Mouse (Mus musculus) kidney, adult 8-10 months (tissue): ENCODE results near the gene Tubg2.
"Not testable (repeated sequence)": the region's sequence is repeated elsewhere in the genome, so short reads cannot be mapped to it uniquely, and the experiment has no call there.

Experiments
- DNase-seq, 2 experiments: peaks; one replicate each; pipeline ENCODE4 v3.0.0; 2022

Tubg2 gene

DNA sequence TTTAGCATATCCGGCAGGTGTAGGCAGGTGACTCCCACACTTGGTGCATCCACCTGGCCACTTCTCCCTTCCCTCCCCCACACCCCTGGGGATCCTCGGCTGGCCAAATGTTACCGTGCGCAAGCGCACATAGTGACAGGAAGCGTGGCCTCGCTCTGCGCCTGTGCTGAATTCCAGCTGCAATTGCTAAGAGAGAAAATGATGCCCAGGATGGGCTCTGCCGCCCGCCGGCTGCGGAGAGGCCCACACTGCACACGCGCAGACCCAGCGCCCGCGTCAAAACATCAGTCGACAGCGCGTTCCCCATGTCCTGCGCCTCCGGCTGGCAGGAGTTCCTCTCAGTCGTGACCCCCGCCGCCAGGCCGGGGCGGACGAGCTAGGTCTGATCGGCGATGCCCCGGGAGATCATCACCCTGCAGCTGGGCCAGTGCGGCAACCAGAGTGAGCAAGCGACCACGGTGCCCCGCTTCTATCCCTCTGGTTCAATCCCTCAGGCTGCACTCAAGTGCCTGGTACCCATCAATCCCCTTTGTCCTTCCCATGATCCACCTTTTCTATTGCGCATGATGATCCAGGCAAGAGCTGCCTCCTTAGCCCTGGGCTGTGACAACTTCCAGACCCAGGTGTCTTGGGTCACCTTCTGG is at the start of gene Tubg2:
Tubg2 (plus strand) TSS at position 180 of the 644 bp plus-strand sequence.
- no peak for DNase-seq

DNA sequence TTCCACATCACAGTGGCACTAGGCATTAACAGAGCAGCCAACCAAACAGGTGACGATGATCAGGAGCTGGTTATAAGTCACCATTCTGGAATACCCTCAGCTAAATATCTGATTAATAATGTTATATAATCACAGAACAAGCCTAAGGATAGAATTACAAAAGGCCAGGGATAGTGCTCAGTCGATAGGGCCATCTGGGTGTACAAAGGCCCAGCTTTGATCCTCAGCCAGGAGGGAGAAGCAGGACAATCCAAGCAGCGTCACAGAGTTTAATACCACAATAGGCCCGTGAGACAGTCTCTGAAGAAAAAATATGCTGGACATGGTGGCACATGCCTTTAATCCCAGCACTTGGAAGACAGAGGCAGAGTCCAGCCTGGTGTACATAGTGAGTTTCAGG is 46.4 kb upstream of the Tubg2 start:
- DNase-seq = no peak

DNA sequence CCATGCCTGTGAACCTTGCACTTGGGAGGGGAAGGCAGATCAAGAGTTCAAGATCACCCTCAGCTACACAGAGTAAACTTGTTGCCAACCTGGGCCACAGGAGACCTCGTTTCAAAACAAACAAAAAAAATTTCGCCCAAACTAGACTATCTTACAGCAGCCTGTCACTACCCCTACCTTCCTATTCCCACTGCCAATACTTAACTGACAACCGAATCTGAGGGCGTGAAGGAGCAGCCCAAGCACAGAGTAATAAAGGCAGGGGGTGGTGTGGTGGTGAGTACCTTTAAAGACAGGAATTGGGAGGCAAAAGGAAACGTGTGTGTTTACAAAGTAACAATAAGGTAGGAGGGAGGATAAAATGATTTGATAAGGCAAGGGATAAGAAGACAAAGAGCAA is 45.0 kb upstream of the Tubg2 start:
- no peak for DNase-seq

DNA sequence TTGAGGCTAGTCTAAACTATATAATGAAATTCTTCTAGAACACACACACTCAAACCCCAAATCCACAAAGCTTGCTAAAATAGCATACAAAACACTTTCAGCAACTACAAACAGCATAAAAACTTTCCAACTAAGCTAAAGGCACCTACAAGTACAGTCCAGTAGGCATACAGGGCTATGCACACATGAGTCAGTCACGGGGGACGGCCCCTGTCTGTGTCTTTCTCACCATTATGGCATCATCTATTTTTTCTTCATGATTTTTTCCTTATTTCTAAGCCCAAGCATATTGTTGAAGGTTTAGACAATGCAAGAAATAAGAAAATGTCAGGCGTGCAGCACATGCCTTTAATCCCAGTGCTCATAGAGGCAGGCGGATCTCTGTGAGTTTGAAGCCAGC is 44.5 kb upstream of the Tubg2 start:
- DNase-seq = no peak

DNA sequence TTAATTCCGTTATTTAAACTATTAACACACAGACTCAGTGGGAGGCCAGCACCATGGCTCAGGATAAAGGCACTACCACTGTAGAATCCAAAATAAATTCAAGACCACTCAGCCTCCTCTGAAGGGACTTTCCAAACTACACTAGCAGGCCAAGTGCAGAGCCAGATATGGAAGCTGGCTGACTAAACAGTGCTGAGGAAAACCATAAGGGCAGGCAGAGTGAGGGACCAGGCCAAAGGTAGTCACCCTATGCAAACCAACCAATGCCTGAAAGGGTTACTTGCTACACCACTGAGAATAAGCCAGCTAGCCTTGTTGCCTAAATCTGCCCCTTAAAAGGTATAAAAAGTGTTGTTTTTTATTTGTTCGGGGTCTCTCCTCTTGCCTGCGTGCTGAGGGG is 43.5 kb upstream of the Tubg2 start:
- no peak for DNase-seq

DNA sequence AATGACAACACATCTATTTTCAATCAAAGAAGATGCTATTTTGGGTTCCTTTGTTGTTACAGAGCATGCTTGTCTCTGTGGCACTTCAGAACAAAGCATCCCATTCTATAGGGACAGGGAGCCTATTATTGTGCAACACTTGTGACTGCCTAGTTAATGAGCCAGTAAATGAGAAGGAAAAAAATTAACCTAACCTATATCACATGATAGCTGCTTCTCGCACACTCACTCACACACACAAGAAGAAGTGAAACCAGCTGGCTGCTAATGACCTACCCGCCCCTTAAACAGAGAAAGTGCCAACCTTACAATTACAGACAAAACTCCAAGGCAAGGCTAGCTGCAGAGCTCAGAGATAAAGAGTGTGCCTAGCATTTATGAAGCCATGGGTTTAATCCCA is 40.1 kb upstream of the Tubg2 start:
- no peak for DNase-seq

DNA sequence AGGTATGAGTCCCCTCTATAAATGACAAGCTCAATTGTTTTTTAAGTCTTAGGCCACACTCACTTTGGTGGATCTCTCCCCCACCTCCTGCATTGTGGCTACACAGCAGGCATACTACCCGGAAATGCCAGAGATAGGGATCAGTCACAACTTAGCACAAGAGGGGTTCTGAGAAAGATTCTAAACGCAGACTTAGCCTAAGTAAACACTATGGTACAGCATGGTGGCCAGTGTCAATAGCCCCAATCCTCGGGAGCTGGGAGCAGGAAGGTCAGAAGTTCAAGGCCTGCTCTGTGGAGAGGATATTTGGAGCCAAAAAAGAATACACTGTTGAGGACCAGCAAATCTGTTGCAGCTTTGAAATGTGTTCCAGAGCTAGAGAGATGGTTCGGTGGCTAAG is 37.6 kb upstream of the Tubg2 start:
- no peak for DNase-seq

DNA sequence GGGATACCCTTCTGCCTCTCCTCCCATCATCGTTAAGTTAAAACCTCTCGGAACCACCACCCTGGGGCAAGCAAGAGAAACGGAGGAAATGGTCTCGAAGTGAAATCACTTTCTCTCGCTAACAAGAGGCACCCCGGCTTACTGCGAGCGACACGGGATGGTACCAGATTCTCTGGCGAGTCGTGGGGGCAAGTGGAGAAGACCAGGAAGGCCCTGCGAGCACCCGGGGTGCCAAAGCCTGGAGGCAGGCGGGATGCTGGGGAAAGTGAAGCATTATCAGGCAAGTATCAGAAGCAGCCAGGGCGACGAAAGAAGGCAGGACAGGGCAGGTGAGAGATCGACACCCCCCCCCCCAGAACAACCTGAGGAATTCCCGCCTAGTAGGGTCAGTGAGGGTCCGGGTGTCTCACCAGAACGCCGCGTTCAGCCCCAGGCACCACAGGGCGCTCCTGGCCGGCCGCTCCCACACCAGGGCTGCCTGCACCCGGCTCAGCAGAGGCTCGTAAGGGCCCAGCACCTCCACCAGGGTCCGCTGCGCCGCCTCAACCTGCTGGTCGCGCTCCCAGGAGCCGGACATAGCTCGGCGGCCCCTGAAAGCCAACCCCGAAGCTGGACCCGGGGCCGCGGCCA is 36.5 kb upstream of the Tubg2 start:
- no peak for DNase-seq

DNA sequence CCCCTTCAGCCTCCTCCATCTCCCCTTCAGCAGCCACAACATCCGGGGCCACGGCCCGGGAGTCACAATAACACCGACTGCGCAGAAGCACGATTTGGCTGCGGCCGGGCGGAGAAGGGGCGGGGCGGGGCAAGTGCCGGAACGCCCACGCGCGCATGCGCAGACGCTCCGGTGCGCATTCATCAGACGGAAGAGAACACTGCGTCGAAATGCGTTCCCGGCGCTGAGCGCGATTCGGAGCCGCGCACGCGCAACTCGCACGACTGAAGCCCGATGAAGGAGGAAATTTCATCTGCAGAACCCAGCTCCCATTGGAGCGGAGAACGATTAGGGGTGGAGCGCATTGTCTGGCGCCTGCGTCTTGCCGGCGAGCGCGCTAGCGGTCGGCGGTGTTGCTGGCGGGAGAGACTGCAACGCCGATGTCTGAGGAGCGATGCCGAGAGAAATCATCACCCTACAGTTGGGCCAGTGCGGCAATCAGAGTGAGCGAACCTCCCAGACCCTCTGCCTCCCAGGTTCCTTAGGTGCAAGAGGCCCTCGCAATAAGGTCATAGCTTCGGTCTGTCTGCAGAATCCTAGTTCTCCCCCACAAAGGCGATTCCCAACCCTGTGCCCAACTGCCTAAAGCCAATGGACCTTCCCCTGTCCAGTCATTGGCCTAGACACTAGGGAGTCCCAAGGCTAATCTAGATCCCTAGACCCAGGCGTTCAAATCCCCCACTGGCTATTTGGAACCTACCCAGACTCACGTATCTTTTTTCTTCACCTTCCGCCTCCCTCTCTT is 35.8 kb upstream of the Tubg2 start, which contains the start of the genes Retreg3 and Tubg1:
Retreg3 (minus strand) TSS at position 133 of the 784 bp plus-strand sequence.
Tubg1 (plus strand) TSS at position 178 of the 784 bp plus-strand sequence.
- DNase-seq = peak; percentile 98 to 99

DNA sequence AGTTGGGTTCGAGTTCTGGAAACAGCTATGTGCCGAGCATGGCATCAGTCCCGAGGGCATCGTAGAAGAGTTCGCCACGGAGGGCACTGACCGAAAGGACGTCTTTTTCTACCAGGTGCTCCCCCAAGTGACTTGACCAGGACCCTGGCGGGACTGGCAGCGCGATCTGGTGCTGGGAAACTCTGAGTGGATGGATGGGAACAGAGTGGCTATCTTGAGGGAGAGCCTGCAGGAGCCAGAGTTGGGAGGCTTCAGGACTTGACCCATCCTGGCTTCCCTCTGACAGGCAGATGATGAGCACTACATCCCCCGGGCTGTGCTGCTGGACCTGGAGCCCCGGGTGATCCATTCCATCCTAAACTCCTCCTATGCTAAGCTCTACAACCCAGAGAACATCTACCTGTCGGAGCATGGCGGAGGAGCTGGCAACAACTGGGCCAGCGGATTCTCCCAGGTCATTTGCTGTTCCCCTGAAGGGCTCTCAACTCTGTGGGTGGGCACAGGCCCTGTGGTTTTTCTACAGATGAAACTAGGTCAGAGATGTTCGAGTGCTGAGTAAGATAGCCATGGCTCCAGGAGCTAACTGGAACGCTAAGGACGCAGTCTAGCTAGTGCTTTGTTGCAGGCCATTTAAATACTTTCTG is 35.0 kb upstream of the Tubg2 start:
- DNase-seq = no peak

DNA sequence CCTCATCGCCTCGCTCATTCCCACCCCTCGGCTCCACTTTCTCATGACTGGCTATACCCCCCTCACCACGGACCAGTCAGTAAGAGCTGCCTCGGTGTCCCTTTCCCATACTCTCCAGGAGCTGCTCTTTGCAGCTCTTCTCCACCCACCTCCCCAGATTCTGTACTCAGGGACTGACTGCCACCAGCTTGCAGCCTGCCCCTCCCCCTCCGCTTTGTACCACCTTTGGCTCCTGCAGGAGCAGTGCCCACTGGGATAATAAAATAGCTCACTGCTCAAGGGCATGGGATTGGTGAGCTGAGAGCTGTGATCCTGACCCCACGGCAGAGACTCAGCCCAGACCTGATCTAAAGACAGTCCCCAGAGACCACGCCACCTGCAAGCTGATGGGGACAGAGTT is 31.2 kb upstream of the Tubg2 start:
- not testable (repeated sequence) for DNase-seq

DNA sequence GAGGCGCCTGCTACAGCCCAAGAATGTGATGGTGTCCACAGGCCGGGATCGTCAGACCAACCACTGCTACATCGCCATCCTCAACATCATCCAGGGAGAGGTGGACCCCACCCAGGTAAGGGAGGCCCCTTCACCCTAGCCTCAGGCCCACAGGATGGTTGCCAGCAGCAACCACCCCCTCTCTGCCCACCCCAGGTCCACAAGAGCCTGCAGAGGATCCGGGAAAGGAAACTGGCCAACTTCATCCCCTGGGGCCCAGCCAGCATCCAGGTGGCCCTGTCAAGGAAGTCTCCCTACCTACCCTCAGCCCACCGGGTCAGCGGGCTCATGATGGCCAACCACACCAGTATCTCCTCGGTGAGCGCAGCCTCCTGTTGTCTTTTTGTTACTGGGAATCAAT is 30.7 kb upstream of the Tubg2 start:
- not testable (repeated sequence) for DNase-seq

DNA sequence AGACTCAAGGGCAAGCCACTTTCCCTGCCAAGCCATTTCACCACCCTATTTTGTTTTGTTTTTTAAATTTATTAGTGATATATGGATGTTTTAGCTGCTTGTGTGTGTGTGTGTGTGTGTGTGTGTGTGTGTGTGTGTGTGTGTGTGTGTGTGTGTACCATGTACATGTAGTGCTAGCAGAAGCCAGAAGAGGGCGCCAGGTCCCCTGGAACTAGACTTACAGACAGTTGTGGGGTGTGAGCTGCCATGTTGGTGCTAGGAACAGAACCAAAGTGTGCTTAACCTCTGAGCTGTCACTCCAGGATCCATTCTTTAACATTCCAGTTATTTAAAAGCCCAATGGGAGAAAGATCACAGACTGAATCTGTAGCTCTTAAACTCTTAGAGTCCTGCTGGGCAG is 28.6 kb upstream of the Tubg2 start:
- DNase-seq = no peak

DNA sequence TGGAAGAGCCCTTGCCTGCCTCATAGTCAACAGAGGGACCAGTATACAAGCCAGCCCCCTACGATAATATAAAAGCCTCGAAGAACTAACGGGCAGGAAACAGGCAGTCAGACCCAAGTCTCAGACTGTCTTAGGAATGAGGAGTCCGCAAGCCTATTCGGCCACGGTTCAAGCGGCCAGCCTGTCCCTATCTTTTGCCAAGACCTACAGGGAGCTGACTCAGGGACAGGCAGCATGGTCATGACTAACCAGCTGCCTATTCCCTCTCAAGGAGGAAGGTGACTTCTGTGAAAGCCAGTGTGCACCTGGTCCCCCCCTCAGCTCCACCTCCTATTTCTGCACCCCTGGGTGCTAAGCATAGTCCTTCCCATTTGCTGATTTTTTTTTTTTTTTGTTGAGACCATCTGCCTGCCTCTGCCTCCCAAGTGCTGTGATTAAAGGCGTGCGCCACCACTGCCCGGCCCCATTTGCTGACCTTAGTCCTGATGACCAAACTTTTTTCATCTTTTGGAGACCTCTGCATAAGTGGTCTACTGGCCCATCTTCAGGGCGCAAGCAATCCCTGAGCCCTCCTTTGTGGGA is 26.6 kb upstream of the Tubg2 start:
- DNase-seq = no peak

DNA sequence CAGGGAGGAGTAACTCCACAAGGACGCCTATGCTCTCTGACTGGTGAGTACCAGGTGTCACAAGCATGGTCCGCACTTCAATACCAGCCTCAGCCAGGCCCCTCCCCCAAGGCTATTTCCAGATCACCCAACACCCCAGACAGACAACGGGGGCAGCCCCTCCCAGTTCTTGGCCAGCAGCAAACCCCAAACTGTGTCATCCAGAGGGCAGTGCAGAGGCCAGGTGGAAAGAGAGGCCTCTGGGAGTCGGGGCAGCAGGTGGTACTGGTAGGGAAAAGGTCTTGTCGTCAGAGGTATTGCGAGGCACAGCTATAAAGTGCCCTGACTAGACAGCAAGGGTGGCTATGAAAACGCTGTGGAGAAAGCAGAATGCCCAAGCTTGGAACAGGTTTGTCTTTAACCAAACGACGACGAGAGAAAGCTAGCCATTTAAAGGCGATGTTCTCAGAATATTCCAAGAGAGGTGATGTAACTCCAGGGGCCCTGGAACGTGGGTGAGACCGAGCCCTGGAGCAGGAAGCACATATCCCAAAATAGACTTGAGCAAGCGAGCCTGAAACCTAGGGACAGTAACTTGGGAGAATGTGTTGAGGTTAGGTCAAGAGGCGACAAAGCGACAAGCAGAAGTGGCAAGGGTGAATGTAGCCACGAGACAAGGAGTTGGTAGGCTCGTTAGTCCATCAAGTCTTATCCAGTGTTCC is 25.5 kb upstream of the Tubg2 start:
- DNase-seq = no peak

DNA sequence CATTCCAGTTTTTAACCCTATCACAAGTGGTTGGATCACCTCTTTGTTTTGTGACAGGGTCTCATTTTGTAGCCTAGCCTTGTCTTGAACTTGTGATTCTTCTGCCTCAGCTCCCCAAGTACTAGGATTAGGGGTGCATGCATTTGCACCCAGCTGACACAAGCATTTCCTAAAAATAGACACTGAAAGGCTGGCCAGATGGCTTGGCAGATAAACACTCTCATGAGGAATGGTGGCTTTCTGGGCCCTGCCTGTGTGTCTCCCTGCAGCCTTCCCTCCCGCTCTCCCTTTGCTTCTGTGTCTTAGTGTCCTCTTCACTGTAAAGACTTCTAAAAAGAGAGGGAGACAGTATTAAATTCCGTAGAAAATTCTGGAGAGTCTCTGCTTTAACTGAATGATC is 24.5 kb upstream of the Tubg2 start:
- no peak for DNase-seq

DNA sequence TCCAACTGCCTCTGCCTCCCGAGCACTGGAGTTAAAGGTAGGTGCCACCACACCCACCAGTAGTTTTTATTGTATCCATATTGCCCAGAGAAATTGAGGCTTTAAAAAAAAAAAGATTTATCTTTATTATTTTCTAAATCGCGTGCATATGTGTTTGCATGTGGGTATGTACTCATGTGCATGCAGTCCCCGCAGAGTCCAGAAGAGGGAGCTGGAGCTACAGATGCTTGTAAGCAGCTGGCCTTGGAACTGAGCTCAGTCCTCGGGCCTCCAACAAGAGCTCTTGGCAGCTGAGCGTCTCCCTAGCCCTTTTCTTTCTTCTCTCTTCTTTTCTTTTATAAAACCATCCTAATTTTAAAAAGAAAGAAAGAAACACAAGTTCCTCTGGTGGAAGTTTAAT is 24.0 kb upstream of the Tubg2 start:
- peak in 1 of 2 experiments; percentile 33 for DNase-seq

DNA sequence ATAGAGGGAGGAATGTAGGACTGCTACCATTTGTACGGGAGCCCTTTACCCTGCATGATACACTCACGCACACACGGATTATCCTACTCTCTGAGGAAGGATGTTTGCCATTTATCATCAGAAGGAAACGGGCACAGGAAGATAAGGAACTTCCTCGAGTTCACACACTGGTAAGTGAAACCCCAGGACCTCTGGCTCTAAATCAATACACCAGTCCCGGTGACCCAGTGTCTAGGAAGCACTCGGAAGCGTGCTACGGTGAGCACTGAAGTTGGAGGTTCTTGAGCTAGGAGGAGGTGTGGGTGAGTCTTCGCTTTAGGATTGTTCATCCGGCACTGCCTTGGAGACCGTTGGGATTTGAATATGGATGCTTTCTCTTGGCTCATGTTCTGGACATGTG is 22.7 kb upstream of the Tubg2 start:
- DNase-seq = peak; percentile 23 to 39

DNA sequence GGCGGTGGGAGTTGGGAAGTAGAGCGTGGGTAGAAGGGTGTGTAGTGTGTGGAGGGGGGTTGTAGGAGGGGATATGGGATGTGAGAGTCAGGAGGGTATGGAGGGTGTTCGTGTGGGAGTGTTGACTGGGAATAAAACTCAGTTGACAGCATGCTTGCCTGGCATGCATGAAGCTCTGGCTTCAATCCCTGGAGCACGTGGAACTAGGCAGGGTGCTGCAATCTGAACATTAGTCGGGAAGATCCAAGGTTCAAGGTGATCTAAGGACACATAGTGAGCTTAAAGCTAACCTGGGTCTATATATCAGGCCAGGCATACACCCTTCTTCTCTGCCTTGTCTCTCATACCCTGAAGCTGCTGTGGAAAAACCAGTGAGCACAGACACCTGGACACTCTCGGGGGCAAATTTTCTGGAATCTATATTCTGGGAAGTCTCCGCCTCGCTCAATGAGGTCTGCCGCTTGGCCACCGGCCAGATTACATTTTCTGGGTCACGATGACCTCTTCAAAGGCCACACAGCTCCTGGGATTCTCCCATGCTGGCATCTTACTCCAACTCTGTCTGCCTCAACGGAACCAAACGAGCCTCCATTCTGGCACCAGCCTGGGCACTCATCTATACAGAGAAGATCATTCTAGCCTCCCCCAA is 21.4 kb upstream of the Tubg2 start:
- no peak for DNase-seq

DNA sequence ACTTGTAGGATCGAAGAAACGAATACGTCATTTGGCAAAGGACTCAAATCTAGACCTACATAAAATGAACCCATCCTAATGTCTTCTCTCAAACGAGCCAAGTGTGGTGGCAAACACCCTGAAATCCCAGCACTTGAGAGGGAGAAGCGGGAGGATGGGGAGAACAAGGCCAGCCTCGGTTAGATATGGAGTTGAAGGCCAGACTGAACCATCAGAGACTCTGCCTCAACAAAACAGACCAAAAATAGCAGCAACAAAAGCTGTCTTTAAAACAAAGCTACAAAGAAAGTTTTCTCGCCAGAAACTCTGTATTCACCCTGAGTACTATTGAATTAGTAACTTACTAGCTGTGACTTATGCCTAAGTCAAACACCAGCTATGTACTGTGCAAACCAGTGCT is 18.7 kb upstream of the Tubg2 start:
- no peak for DNase-seq

DNA sequence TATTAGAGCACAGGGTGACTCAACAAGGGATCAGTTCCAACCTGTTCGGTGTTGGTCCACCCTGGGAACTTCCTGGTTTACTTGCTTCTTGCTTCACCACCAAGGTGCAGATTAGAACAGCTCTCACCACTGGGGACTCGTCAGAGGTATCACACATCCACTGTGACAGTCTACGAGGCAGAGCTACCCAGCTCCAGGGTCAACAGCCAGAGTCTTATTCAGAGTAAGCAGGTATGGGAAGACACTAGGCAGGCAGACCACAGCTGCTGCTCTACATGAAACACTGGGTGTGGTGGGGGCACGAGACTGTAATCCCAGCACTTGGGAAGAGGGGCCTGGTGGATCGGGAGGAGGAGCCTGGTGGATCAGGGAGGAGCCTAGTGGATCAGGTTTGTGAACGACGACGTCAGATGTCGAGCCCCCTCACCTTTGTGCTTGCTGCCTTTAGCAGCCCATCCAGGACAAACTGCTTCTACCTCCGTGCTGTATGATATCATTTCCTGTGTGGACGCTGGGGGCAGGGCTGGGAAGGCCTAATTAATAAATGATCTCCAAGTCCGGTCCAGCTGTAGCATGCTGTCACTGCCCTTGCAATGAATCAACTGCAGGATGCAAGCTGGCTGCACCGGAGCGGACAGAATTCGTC is 17.0 kb upstream of the Tubg2 start:
- peak; percentile 64 to 70 for DNase-seq
